Mouse (Mus musculus) c-Kit-positive CD71-positive TER-119-negative erythroid progenitor cells, embryonic 14.5 days (primary cell): ENCODE data around the gene Gclm.
"Not testable (repeated sequence)": the region's sequence is repeated elsewhere in the genome, so short reads cannot be mapped to it uniquely, and the experiment has no call there.

ENCODE experiments used
- DNase-seq: peaks from one replicate; pipeline ENCODE4 v3.0.0-alpha.2; 2013; ENCODE audit warnings: low read depth

Gene Gclm

GRCm38 (mm10) chr3:122242876-122243275 lies 2.5 kb upstream of the Gclm start:
- peak; percentile 68 for DNase-seq

DNA sequence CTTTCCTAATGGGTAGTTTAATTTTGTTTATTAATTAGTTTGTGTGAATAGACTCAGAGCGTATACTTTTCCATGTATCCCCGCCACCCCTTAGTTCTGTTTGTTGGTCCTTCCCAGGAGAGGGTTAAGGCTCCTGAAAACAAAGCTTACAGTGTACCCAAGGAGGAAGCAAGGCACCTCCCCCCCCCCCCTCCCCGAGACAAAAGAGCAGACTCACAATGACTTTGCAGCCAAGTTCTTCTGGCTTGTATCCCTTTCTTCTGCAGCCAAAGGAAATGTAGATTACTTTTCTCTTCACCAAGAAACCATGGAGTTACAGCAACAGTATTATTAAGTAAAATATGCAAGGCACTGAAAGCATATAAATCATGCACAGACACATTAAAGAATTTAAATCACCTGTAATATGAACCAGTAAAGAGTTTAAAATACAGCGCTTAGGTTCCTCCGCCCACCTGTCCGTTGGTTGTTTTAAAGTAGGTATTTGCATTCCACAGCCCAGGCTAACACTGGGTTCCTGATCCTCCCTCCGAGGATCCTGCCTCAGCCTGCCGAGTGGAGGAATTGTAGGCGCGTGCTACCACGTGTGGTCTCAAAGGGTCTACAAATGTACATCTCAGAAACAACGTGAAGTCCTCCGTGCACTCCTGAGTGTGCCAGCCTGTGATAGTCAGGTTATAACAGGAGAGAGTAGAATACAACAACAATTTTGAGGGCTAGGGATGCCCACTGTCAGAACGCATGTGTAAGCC lies 1.8 kb upstream of the Gclm start:
- DNase-seq: peak; percentile 40

DNA sequence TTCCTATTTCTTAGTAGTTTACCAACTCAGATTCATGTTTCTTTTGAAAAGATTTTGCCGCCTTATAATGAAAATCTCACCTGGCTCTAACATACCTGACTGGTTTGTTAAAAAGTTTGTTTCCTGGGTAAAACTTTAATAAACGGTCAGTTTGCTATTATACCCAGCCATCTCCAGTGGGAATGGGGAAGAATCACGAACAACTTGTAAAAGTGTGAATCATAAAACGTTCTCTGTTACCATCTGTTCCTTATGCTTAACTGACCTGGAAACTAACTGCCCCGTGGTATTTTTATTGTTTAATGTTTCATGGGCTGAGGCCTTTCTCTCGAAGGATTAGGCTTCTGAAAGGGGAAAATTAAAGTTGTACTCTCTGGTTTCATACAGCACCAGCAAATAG lies 598 bp upstream of the Gclm start:
- DNase-seq: no peak

DNA sequence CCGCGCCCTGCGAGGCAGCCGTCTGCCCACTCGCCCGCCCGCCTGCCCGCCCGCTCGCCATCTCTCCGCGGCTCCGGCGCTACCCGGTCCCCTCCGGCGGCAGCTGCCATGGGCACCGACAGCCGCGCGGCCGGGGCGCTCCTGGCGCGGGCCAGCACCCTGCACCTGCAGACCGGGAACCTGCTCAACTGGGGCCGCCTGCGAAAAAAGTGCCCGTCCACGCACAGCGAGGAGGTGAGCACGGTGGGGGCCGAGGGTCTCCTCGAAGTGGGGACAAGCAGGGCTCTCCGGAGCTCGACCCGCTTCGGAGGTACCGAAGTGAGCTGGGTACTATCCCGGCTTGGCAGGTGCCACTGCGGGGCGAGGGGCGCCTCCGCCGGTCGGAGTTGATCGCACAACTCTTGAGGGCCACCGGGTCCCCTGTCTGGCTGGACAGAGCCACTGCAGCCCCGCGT lies 548 bp downstream of the Gclm start:
- DNase-seq: no peak

- DNase-seq: no peak
Observed at GRCm38 (mm10) chr3:122246406-122246805, 1.0 kb downstream of the Gclm start.

DNA sequence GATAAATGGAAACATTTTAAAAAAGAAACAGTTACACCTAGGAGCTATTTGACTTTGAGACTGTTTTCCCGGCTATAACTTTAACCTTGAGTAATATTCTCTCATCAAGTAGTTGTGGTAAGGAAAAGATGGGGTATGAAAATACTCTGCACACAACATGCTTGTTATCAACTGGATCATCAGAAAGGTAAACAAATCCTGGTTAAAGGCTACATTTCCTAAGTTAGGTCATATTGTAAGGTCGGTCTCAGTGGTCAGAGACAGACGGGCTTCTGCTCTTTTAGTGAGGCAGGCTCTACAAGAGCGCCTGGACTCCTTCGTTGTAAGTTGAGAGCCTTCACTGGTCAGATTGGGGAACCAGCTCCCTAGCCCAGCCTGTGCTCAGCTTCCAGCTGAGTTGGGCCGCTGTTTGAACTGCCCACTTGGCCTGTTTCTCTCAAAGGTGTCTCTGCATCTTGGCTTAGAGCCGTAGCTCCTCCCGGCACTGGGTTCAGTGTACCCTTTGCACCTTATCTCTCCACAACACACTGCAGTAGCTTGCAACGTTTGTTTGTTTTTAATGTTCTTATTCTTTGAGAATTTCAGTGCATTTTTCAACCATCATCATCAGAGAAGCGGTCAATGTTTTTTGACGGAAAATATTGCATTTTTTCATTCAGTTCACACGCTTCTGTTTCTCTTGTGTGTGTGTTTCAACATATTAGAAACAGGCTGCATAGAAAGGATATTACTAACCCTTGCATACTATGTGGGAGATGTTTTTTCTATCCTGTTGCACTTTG lies 1.8 kb downstream of the Gclm start:
- peak; percentile 75 for DNase-seq

- DNase-seq: peak; percentile 63
Observed at GRCm38 (mm10) chr3:122247768-122248100, 2.4 kb downstream of the Gclm start.

GRCm38 (mm10) chr3:122252466-122253253 lies 7.3 kb downstream of the Gclm start:
- DNase-seq: no peak

- not testable (repeated sequence) for DNase-seq
Observed at GRCm38 (mm10) chr3:122254050-122254449, 8.7 kb downstream of the Gclm start.

GRCm38 (mm10) chr3:122269986-122270385 lies 24.6 kb downstream of the Gclm start:
- no peak for DNase-seq

DNA sequence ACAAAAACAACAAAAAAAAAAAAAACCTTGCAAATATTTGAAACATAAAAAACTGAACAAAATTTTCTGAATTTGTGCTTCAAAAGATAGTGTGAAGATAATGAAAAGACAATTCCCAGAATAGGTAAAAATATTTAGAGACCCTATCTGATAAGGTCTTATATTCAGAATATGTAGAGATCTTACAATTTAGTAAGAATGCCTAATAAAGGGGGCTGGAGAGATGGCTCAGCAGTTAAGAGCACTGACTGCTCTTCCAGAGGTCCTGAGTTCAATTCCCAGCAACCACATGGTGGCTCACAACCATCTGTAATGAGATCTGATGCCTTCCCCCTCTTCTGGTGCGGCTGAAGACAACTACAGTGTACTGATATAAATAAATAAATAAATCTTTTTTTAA lies 27.2 kb downstream of the Gclm start:
- not testable (repeated sequence) for DNase-seq

- DNase-seq: peak; percentile 45
Observed at GRCm38 (mm10) chr3:122273407-122274240, 28.3 kb downstream of the Gclm start.

GRCm38 (mm10) chr3:122274241-122275024 lies 29.1 kb downstream of the Gclm start, which contains the start of gene Dnttip2:
Gene Dnttip2 (plus strand): TSS chr3:122274388.
- peak; percentile 91 for DNase-seq

- no peak for DNase-seq
Observed at GRCm38 (mm10) chr3:122275111-122275510, 29.8 kb downstream of the Gclm start.

GRCm38 (mm10) chr3:122287195-122287594 lies 41.8 kb downstream of the Gclm start:
- DNase-seq: no peak

DNA sequence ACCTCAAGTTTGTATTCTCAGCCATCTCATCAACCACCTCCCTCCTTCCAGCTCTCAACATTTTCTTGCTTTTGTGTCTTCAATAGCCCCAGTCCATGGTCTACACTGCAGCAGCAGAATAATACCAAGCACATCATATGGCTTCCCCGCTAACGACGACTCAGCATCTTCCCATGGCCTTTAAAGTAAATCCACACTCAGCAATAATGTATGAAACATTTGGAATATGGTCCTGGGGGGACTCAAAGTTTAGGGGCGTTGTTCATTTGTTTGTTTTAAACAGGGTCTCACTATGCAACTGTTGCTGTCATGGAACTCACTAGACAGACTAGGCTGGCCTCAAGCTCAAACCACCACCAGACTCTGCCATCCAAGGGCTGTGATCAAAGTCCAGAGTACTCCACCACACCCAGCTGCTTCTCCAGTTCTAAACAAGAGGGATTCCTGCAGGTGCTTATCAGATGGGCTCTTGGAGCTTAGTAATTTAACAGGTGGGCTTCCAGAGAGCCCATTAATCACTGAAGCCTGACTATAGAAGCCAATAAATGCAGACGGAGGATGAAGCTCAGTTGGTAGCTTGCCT lies 43.3 kb downstream of the Gclm start:
- no peak for DNase-seq

DNA sequence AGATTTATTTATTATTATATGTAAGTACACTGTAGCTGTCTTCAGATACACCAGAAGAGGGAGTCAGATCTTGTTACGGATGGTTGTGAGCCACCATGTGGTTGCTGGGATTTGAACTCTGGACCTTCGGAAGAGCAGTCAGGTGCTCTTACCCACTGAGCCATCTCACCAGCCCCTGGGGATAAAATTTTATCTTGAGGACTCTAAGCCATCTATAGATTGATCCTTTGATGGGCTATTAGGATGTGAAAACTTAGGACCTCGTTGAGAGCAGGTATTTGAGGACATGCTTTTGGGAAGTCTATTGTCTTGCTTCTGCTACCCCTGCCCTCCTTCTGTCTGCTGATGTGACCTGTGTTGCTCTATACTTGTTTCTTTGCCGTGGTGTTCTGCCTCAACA lies 44.0 kb downstream of the Gclm start:
- not testable (repeated sequence) for DNase-seq

- no peak for DNase-seq
Observed at GRCm38 (mm10) chr3:122290696-122291095, 45.3 kb downstream of the Gclm start.

GRCm38 (mm10) chr3:122291828-122292227 lies 46.5 kb downstream of the Gclm start:
- no peak for DNase-seq
